Mouse (Mus musculus): ENCODE data around the gene Samd4. TPM values are rescaled to one million over a fixed set of nuclear protein-coding genes. Genes with fewer than 3 reads are reported as not detected.
"Not testable (repeated sequence)": the region's sequence is repeated elsewhere in the genome, so short reads cannot be mapped to it uniquely, and the experiment has no call there.

Gene Samd4
- total RNA-seq, 2 experiments from 2014 or later = 39.4 to 46.3 TPM

DNA sequence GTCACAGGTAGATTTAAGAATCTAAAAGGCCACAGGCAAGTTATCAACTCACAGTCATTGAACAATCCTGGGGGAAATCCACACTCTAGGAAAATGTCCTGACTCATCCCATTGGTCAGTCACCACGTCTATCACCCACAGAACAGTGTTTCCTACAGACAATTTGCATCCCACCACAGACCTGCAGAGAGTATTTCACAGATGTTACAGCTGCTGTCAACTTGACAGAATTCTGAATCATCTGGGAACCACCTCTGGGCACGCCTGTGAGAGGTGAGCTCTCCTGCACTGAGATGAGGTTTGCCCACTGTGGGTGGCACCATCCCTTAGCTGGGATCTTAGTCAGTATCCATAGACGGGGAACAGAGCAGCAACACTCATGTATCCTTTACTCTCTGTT lies 224.8 kb downstream of the Samd4 start:
- no peak for DNase-seq

DNA sequence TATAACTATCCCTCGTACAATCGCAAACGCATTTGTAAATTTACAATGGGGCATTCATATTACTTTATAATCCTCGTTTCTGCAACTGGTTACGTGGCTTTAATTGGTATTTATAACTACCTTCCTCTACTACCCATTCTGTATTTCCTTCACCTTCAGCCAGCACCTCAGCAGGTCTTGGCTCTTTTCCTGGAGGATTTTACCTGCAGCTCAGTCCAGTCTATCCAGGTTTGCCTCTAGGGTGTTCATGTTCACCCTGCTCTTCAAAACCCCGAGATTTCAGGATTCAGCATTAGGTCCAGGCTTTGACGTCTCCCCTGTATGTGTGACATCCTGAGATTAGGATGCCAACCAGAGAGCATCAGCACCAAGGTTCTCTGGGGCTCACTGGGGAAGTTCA lies 227.7 kb downstream of the Samd4 start:
- not testable (repeated sequence) for DNase-seq

DNA sequence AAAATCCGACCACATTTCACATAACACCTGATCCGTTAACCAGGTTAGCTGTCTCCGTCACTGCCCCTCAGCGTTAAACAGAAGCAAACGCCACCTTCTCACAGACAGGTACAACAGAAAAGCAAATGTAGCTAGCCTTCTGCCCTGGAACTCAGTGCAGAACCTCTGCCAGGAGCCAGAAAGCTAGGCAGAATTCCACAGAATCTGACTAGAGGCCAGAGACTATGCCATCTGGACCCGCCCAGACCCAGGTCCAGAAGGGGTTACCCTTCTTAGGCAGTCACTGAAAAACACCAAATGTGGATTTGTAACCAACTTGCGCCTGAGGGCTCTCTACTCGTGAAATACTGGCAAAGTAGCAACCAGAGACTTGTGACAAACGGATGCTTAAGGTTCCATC lies 228.7 kb downstream of the Samd4 start:
- no peak for DNase-seq

DNA sequence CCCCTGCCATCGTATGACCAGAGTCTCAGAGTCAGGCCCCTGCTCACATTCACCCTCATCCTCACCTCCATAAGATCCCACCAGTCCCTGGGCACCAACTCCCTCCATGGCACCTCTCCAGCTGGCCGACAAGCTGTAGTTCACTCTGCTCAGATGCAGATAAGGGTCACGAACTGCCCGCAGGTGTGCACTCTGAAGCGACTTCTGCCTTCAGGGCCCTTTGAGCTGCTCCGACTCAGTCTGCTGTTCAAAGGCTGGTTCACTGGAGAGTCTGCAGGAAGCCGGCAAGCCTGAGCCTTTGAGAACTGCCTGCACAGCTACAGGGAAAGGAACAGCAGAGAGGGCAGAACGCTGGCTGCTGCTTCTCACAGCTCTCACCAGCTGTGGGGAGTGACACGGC lies 232.5 kb downstream of the Samd4 start:
- DNase-seq = no peak

DNA sequence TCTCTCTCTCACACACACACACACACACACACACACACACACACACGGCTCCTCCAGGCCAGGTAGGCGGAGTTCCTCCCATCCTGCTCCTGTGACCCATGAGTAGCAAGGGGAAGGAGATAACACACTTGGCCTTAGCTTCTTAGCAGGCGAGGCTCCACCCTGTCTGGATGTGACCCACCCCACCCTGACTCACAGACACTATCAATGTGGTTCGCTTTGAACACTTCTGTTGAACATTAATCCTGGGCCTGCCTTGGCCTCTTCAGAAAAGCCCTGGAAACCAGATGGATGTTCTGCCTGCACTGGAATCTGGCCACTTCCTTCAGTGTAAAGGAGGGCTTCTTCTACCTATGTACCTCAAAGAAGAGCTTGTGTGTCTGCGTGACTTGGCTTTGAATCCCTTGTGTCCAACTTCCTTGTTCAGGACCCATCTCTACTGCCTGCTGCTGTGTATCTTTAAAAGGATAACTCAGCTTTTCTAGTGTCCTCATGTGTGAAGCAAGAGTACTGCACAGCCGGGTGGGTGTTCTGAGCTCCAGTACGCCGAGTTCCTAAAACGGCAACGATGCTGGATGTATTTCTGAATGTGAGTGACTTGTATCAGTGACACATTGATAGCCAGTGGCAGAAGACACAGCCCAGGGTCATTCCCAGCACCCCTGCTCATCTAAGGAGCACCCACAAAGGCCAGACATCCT lies 233.6 kb downstream of the Samd4 start:
- DNase-seq = no peak

DNA sequence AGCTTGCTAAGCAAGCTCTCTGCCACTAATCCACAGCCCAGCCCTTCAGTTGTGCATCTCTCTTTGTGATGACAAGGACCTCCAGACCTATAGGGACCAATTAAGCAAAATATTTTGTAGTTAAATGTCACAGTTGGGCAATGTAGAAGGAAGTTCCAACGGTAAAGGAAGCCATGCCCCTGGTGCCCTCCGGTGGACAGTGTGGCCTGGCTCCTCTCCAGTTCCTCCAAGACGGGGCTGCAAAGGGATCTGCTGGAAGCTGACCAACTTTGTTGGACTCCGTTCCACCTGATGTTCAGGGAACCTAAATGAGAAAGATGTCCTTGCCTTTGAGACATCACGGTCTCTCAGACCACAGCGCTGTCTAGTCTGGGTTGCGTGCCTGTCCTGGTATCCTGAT lies 234.9 kb downstream of the Samd4 start:
- DNase-seq = no peak

DNA sequence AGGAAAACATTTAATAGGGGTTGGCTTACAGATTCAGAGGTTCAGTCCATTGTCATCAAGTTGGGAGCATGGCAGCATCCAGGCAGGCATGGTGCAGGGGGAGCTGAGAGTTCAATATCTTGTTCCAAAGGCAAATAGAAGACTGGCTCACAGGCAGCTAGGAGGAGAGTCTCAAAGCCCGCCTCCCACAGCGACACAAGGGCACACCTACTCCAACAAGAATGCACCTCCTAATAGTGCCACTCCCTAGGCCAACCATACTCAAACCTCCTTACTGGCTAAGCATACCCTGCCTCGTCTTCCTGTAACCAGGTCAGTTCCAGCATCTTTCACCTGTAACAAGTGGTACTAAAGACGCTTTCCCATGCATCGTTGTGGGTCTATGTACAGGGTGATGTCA lies 245.3 kb downstream of the Samd4 start:
- DNase-seq = no peak

DNA sequence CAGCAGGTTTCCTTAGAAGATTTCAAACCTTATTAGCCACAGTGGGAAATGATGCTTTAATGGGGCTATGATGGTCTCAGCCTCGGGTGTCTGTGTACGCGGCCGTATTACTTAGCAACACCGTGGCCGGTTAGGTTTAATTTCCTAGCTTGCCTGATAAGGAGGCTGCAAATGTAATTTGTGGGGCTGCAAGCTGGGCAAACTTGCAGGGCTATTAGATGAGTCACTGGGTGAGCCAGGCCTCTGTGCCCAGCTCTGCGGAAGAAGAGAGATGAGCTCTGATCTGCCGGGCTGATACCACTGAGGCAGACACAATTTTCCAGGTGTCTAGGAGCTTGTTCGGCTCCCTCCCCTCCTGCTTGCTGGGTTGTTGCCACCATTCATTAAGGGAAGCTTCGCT lies 251.3 kb downstream of the Samd4 start:
- no peak for DNase-seq

DNA sequence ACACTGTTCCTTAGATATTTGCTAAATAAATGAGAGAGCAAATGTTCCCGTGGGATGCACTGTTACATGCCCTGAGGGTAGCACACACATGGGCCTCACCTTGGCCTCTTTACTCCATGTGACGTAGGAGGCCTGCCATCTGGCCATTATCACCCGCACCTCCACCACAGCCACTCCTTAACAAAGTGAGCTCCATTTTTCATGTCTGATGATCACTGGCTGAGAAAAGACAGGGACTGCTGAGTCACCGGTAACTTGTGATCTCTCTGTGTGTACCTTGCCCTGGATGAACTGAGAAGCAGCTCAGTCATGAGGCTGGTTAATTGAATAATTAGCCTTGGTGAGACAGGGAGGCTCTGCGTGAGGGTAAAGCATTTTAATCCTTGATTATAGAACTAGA lies 254.0 kb downstream of the Samd4 start:
- DNase-seq = no peak

DNA sequence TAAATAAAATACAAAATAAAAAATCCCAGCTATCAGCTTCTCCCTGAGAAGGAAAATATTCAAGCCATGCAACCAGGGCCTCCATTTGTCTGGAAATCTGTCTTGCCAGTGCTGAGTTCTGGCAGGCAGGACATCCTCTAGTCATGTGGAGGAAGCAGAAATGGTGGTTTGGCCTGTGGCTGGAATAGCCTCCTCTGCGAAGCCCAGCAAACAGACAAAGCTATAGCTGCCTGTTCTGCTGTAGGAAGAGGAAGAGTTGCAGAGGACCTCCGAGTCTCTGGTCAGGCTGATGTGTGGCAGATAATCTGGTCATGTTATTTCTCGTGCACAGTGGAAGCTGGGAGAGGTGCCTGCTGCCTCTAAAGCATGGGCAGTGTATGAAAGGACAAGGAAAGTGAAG lies 256.2 kb downstream of the Samd4 start:
- no peak for DNase-seq

DNA sequence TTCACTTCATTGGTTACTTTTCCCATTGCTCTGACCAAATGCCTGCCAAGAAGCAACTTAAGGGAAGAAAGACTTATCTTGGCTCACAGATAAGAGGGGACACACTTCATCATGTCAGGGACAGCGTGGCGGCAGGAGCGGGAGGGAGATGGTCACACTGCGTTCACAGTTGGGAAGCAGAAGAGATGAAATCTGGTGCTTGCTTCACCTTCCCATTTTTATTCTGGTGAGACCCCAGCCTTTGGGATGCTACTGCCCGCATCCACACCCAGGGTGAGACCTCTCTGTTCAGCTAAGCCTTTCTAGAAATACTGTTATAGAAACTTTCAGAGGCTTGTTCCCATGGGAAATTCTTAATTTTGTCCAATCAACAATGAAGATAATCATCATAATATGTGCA lies 261.7 kb downstream of the Samd4 start:
- no peak for DNase-seq

DNA sequence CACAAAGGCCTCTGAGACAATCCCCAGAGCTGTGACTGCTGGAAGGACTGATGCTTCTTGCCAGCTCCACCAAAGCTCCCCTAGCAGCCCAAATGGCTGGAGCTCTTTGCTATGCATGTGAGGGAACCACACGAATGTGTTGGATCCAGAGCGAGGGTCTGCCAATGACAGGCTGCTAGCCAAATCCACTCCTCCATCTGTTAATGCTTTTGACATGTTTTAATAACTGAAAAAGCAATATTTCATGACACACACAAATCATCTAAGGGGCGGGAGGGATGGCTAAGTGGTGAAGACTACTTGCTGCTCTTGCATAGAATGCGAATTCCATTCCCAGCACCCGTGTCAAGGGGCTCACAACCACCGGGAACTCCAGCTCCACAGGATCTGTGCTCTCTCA lies 268.7 kb downstream of the Samd4 start:
- DNase-seq = no peak

DNA sequence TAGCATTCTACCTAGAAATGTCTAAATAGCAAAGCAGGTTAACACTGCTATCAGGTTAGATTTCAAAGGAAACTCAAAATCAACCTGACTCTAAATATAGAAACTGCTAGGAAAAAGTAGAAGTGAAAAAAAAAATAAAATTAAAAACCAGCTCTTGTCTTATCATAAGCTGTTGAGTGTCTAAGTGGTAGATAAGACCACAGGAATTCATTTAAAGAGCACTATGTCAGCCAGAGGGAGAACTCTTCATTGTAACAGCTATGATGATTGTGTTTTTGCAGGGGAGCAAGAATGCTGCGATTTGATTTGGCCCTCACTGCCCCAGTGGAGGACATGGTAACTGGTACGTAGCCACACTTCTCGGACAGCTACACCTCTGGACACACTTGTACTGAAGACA lies 271.6 kb downstream of the Samd4 start:
- no peak for DNase-seq

Small RNAs within 50 kb of the gene (microRNA-seq; reads per million reads assigned to microRNA genes)
- gene Mir378c = 40.2 to 50.6 reads per million in 2 experiments

Other genes starting within 250 kb of the Samd4 start
- 1 to 10 TPM; 4.0 to 5.8 TPM for gene Cdkn3, start 122.3 kb upstream of the Samd4 start, total RNA-seq (2021)
- 10 to 100 TPM; 59.6 to 65.7 TPM for gene Cnih1, start 94.4 kb upstream of the Samd4 start, total RNA-seq (2021)
- gene Gmfb, start 60.6 kb upstream of the Samd4 start, total RNA-seq (2021) = 10 to 100 TPM; 34.2 to 37.8 TPM
- gene Cgrrf1, start 50.7 kb upstream of the Samd4 start, total RNA-seq (2021) = 10 to 100 TPM; 37.3 to 38.6 TPM